Mouse (Mus musculus) kidney, postnatal 36 days (tissue): ENCODE measurements around the gene 1810010H24Rik.
"Not testable (repeated sequence)": the region's sequence is repeated elsewhere in the genome, so short reads cannot be mapped to it uniquely, and the experiment has no call there.

Source experiments
- DNase-seq, 2 experiments: peaks; one replicate each; pipeline ENCODE4 v3.0.0; 2021 to 2022; ENCODE audit warnings: mixed read lengths in 2 of 2

The 1810010H24Rik gene

GRCm38 (mm10) chr11:107045546-107045945, 20.1 kb downstream of the 1810010H24Rik start:
- no peak for DNase-seq

DNA sequence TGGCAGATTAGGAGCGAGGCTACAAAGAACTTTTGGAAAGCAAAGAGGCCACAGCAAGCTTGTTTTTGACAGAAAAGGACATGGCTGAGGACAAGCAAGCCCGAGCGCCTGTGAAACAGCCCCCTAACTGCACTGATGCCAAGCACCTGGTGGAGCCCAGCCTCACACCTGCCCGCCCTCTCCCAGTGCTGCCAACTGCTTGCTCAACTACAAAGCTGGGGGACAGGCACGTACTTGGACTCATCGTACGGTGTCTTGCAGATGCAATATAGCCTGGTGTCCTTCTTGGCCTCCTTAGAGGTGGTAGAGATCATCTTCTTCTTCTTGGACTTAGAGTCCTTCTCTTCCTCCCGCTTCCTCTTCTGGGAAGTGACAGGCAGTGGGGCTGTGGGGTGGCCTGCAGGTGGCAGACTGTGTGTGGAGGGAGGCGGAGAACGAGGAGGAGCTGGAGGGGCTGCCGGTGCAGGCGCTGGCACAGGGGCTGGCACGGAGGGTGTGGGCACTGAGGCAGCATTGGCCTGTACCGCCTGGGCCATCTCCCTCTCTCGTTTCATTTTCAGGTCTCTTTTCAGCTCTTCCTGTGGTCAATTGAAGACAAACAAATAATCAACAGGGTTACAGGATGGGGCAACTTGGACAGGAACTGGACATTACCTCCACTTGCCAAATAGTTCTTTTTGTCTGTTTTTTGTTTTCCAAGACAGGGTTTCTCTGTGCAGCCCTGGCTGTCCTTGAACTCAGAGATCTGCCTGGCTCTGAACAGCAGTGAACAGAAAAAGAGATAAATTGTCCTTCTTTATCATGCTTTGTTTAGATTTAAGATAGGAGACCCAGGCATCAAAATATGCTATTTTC, 21.5 kb downstream of the 1810010H24Rik start:
- DNase-seq = no peak

GRCm38 (mm10) chr11:107054870-107055269, 29.4 kb downstream of the 1810010H24Rik start:
- DNase-seq = no peak

DNA sequence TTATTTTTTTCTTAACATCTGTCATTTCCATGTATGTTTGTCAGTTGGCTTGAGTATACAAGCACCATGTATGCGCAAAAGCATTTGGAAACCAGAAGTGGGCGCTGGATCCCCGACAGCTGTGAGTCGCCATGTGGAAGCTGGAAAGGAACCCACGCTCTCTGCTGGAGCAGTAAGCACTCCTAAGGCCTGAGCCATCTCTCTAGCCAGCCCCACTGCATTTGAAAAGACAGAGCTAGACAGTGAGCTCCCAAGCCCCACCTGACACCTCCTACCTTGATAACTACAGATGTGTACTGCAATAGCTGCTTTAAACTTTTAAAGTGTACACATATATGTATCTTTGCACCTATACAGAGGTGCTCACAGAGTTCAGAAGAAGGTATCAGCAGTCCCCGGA, 31.9 kb downstream of the 1810010H24Rik start:
- DNase-seq = peak in 1 of 2 experiments; percentile 24

- not testable (repeated sequence) for DNase-seq
Observed at GRCm38 (mm10) chr11:107059634-107060033, 34.2 kb downstream of the 1810010H24Rik start.

GRCm38 (mm10) chr11:107060941-107061340, 35.5 kb downstream of the 1810010H24Rik start:
- DNase-seq = no peak

GRCm38 (mm10) chr11:107063067-107063466, 37.6 kb downstream of the 1810010H24Rik start:
- DNase-seq = no peak

GRCm38 (mm10) chr11:107064590-107064989, 39.1 kb downstream of the 1810010H24Rik start:
- DNase-seq = no peak

DNA sequence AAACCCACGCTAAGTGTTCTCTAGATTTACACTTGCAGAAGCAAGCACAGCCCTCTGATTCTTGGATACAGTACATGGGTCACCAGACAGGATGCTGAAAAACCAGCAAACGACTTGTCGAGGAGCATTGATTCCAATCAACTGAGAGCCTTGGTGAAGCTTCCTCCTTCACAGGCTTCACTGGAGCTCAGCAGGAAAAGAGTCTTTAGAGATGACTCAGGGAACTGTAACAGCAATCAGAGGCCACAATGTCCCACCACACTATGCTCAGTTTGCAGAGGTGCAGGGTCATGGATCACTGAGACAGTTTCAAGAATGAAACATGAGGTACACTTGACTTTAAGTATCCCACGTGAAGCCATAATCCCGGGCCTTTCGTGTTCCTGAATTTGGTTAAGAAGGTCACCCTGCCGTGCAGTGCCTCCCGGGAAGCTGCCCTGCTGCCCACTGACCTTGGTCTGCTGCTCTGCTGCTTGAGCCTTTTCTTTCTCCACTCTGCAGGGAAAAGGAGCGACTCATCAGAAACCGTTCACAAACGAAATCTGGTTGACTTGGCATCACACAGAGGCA, 39.8 kb downstream of the 1810010H24Rik start:
- DNase-seq = no peak
